8 mouse cellular contexts compared by ENCODE assay signal in the genomic region with DNA sequence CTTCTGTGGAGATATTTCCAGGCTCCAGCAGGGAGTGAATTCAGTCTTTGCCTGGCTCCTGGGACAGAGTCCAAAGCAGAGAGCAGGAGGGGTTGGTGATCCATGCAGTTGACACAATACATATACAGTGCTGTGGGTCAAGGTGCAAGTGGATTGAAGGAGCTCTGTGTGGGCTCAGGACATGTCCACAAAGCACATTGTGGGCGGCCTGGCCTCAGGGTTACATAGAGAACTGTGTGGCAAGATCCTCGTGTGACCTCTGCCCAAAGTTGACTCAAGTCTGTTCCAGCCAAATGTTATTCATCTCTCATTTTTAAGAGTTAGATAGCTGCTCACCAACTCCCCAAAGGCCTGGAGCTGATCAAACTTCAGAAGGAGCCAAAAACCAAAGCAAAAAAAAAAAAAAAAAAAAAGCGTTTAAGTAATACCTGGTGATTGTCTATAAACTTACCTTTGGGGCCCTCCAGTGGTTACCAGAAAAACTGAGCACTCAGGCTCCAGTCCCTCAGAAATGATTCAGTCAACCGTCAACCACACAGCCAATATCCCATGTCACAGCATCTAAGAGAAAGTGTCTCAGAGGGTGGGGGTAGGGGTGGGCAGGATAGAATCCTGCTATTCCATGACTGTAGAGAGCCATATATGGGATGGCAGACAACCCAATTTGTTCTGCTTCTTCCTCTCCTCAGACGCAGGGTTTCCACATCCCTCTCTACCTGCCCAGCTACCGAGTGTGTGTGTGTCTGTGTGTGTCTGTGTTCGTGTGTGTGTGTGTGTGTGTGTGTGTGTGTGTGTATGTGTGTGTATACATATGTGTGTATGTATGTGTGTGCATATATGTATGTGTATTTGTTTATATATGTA.
A peak's percentile ranks its signal among the peaks of the same experiment; 100 is the strongest.
DNase-seq lines count a peak whose midpoint lies in the region; ATAC-seq and TF ChIP-seq lines count a peak whose summit lies in the region.

No protein-coding gene starts in this region.

- no peak overlapping the region for H3K9ac ChIP-seq in liver, embryonic 13.5 days
- H3K9ac ChIP-seq in intestine, embryonic 16.5 days (ENCODE audit: low read depth, low read length): no peak overlapping the region
- no peak overlapping the region for H3K9ac ChIP-seq in midbrain, postnatal 0 days (replicated peaks; ENCODE audit: low read length, poor library complexity, severe bottlenecking)

- H3K4me3 ChIP-seq in liver, embryonic 13.5 days (replicated peaks): no peak overlapping the region
- no peak overlapping the region for H3K4me3 ChIP-seq in intestine, embryonic 16.5 days (ENCODE audit: low read length)
- no peak overlapping the region for H3K4me3 ChIP-seq in midbrain, postnatal 0 days (ENCODE audit: low read depth, low read length)

- H3K27ac ChIP-seq in liver, embryonic 13.5 days: no peak overlapping the region
- no peak overlapping the region for H3K27ac ChIP-seq in intestine, embryonic 16.5 days (ENCODE audit: low read length)
- no peak overlapping the region for H3K27ac ChIP-seq in midbrain, postnatal 0 days (ENCODE audit: low read depth, low read length)

- ATAC-seq in liver, embryonic 13.5 days (ENCODE audit: low read depth): peak; percentile 61; the same call in 1 of the 2 replicates
- ATAC-seq in intestine, embryonic 16.5 days: peak; percentile 62
- ATAC-seq in midbrain, postnatal 0 days (ENCODE audit: low FRiP score): peak; percentile 45; the same call in 1 of the 2 replicates

- TF ChIP-seq CTCF in midbrain, postnatal 0 days (IDR thresholded peaks at IDR 0.05): peak; percentile 72

- intact Hi-C loops in left cerebral cortex, postnatal 14 days (cut with DNase I): loop anchor here (10.0 kb wide), 1 partner anchor 940 kb away; no protein-coding TSS in a partner anchor
- intact Hi-C loops in heart, postnatal 36 days (cut with DNase I): loop anchor here (5.0 to 10.0 kb wide), 6 partner anchors 293 to 1128 kb away; partner anchors contain the start of genes Ccdc91 and Pthlh

- H3K36me3 ChIP-seq in liver, embryonic 13.5 days: no peaks in the 10 kb centered on the region
- no peaks in the 10 kb centered on the region for H3K36me3 ChIP-seq in intestine, embryonic 16.5 days (ENCODE audit: control insufficient read depth, insufficient read depth, low read length)
- H3K36me3 ChIP-seq in midbrain, postnatal 0 days (ENCODE audit: insufficient read depth, low read length): no peaks in the 10 kb centered on the region

- H3K4me2 ChIP-seq in liver, embryonic 13.5 days: no peak overlapping the region
- H3K4me2 ChIP-seq in intestine, embryonic 16.5 days (ENCODE audit: low read depth, low read length): no peak overlapping the region
- H3K4me2 ChIP-seq in midbrain, postnatal 0 days (ENCODE audit: low read depth, low read length, poor library complexity, severe bottlenecking): no peak overlapping the region

- H3K27me3 ChIP-seq in liver, embryonic 13.5 days: no peaks in the 10 kb centered on the region
- H3K27me3 ChIP-seq in intestine, embryonic 16.5 days (replicated peaks; ENCODE audit: control insufficient read depth, insufficient read depth, low read length): no peaks in the 10 kb centered on the region
- no peaks in the 10 kb centered on the region for H3K27me3 ChIP-seq in midbrain, postnatal 0 days (ENCODE audit: insufficient read depth, low read length)

- no peaks in the 10 kb centered on the region for H3K4me1 ChIP-seq in liver, embryonic 13.5 days (replicated peaks)
- peaks cover 6% of the 10 kb centered on the region; the same call in 1 of the 2 replicates for H3K4me1 ChIP-seq in intestine, embryonic 16.5 days (ENCODE audit: control insufficient read depth, insufficient read depth, low read length)
- no peaks in the 10 kb centered on the region for H3K4me1 ChIP-seq in midbrain, postnatal 0 days (ENCODE audit: insufficient read depth, low read length)

- H3K9me3 ChIP-seq in liver, embryonic 13.5 days (replicated peaks): no peaks in the 10 kb centered on the region
- no peaks in the 10 kb centered on the region for H3K9me3 ChIP-seq in intestine, embryonic 16.5 days (ENCODE audit: control insufficient read depth, low read length)
- no peaks in the 10 kb centered on the region for H3K9me3 ChIP-seq in midbrain, postnatal 0 days (ENCODE audit: low read length)

- DNase-seq in adrenal gland, adult (ENCODE audit: inconsistent age in 2 of 2, low spot score in 1 of 2): peak; percentile 43 to 77
- no peak for DNase-seq in adrenal gland, adult 18-20 months (ENCODE audit: low spot score in 2 of 2)
- no peak for DNase-seq in liver, embryonic 13.5 days
- DNase-seq in liver: no peak
- DNase-seq in midbrain, postnatal 0 days (ENCODE audit: low spot score): peak; percentile 69
- DNase-seq in left cerebral cortex, postnatal 14 days (ENCODE audit: low spot score in 2 of 2): no peak
- no peak for DNase-seq in heart, postnatal 36 days

- WGBS in liver, embryonic 13.5 days (ENCODE audit: insufficient replicate concordance): 49% methylated on average over 7 of the region's 7 CpGs
- 58% methylated on average over 7 of the region's 7 CpGs for WGBS in intestine, embryonic 16.5 days
- 65% methylated on average over 7 of the region's 7 CpGs for WGBS in midbrain, postnatal 0 days

Comparison
In these comparisons a context has a peak if more than half of its experiments do, and no peak if none do; other contexts are left out.
1. DNase-seq: peak in adrenal gland, adult (2 of 2) and midbrain, postnatal 0 days (single experiment); none in adrenal gland, adult 18-20 months (0 of 2), liver, embryonic 13.5 days (single experiment), liver (single experiment), left cerebral cortex, postnatal 14 days (0 of 2) and heart, postnatal 36 days (0 of 2).
2. Peak in every context shown above with its lines, with median percentiles within 50 percentile points of each other: ATAC-seq.